Mouse (Mus musculus) cerebellum, adult 2 months (tissue): ENCODE measurements around the gene Nars2.

ENCODE experiments used
- CTCF ChIP-seq: fragments of 200-500 bp; IDR thresholded peaks from 2 replicates; pipeline ENCODE4 v1.5.1; 2011; ENCODE audit warnings: low read depth, mild to moderate bottlenecking, control low read depth, low read length, moderate library complexity, borderline replicate concordance; ENCODE audit not compliant: insufficient read depth
- POLR2A ChIP-seq: fragments of 200-500 bp; IDR thresholded peaks from 2 replicates; pipeline ENCODE4 v1.6.1; 2011; ENCODE audit warnings: low read length, control low read depth, borderline replicate concordance; ENCODE audit not compliant: insufficient read depth

DNA sequence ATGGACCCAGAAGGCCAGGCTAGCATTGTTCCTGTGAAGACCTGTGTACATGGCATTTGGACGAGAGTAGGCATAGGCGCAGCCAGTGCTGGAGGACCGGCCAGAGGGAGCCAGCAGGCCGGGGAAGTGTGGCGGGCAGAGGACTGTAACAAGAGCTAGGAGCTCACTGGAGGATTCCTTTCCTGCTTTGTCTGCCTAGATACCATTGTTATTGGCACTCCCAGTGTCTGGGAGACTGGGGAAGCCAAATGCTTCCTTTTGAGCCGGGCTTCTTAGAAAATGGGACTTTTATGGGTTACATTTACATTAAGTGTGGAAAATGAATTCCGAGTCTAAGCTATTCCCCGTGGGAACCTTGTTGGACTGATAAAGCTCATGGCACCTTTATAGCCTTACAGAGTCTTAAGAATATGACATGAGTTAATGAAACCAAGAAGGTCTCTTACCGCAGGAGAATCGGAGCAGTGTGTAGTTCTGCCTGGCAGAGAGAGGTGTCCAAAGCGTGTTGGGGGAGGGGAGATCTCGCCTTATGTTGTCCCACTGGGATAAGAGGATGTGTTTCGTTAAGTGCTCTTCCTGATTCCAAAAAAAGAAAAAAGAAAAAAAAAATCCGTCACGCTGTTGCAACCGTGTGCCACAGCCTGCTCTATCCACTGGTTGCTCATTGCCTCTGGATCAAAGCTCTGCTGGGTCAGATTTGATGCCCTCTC is 43.2 kb upstream of the Nars2 start:
- TF ChIP-seq CTCF (no peak), POLR2A (no peak)
